Mouse (Mus musculus) testis, adult 2 months (tissue): ENCODE measurements around the gene Nfkbie.

Experiments
- CTCF ChIP-seq: fragments of 200-500 bp; IDR thresholded peaks from 2 replicates; pipeline ENCODE4 v1.5.1; 2012; ENCODE audit warnings: low read depth, mild to moderate bottlenecking, inconsistent platforms, low read length, moderate library complexity; ENCODE audit not compliant: control insufficient read depth, insufficient read depth, insufficient replicate concordance
- POLR2A ChIP-seq: fragments of 200-500 bp; IDR thresholded peaks from 2 replicates; pipeline ENCODE4 v1.6.1; 2012; ENCODE audit warnings: low read depth, mild to moderate bottlenecking, inconsistent platforms, low read length, moderate library complexity; ENCODE audit not compliant: control insufficient read depth

GRCm38 (mm10) chr17:45517135-45517534, 38.4 kb upstream of the Nfkbie start:
- no peak for TF ChIP-seq CTCF
- no peak; the same call in 1 of the 2 replicates for TF ChIP-seq POLR2A
